Mouse (Mus musculus): ENCODE data around the gene 1700021F07Rik. TPM values are rescaled to one million over a fixed set of nuclear protein-coding genes. Genes with fewer than 3 reads are reported as not detected.

The 1700021F07Rik gene
- total RNA-seq, 2 experiments from 2014 or later, result not detected

GRCm38 (mm10) chr2:173561851-173562442, 39.6 kb downstream of the 1700021F07Rik start:
- DNase-seq (ENCODE audit: low spot score), result peak; percentile 34

GRCm38 (mm10) chr2:173563336-173563735, 41.0 kb downstream of the 1700021F07Rik start:
- no peak for DNase-seq (ENCODE audit: low spot score)

GRCm38 (mm10) chr2:173564179-173564578, 41.8 kb downstream of the 1700021F07Rik start:
- no peak for DNase-seq (ENCODE audit: low spot score)

Other genes with a start within 250 kb of the 1700021F07Rik start
- 10 to 100 TPM; 17.2 to 31.9 TPM for gene Pmepa1, start 246.1 kb upstream of the 1700021F07Rik start, total RNA-seq (2021)
- gene Ankrd60, start 55.8 kb downstream of the 1700021F07Rik start, total RNA-seq (2021), result not detected
- gene Rab22a, start 137.2 kb downstream of the 1700021F07Rik start, total RNA-seq (2021), result 10 to 100 TPM; 26.2 to 30.6 TPM
- not detected for gene 1700010B08Rik, start 196.8 kb downstream of the 1700021F07Rik start, total RNA-seq (2021)
- 100 to 1,000 TPM; 160 to 163 TPM for gene Vapb, start 214.9 kb downstream of the 1700021F07Rik start, total RNA-seq (2021)

All from gastrocnemius, adult 18-20 months (tissue).